9 mouse cellular contexts compared by ENCODE assay signal in the genomic region with DNA sequence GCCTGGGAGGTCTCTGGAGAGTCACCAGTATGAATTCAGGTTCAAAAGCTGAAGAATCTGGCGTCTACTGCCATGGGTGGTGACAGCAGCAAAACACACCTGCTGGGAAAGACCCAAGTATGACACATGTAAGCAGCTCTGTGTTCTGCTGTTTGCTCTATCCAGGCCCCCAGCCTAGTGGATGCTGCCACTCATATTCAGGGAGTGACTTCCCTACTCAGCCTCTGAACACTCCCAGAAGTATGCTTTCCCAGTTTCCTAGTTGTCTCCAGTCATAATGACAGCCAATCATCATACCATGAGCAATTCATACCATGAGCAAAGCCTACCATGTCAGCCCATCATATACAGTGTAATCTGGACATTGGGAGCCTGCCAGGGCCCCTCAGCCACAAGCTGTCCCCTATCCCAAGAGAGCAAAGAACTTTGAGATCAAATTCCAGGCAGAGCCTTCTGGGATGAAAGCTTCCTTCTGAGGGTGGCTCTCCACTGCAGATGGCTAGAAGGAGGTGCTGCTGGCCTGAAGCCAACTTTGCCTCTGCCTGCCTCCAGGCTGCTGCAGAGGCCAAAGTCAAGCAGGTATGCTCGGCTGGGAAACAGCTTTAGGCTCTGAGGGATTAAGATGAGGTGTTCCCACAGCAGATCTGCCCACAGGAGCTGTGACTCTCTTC. TPM values are rescaled to one million over a fixed set of nuclear protein-coding genes. Genes with fewer than 3 reads are reported as not detected.
A peak's percentile ranks its signal among the peaks of the same experiment; 100 is the strongest.
DNase-seq lines count a peak whose midpoint lies in the region; ATAC-seq and TF ChIP-seq lines count a peak whose summit lies in the region.
"Had no signal": no experiment of that assay in that cellular context is flagged by ENCODE, and none has a peak within 500 bp of the region (broad histone marks: within the 10 kb centered on the region; RNA-seq: fewer than 3 reads in every experiment).

No protein-coding gene starts in this region.

- H3K27ac ChIP-seq in liver, postnatal 0 days (ENCODE audit: low read depth) = no peak overlapping the region
- H3K27ac ChIP-seq in liver, embryonic 12.5 days = no peak overlapping the region
- H3K27ac ChIP-seq: heart, adult 2 months; macrophage had no signal

- H3K4me2 ChIP-seq in liver, postnatal 0 days (ENCODE audit: low read depth, low read length) = no peak overlapping the region
- no peak overlapping the region for H3K4me2 ChIP-seq in liver, embryonic 12.5 days

- no peak for ATAC-seq in liver, postnatal 0 days
- no peak for ATAC-seq in liver, embryonic 12.5 days

- TF ChIP-seq CTCF in liver, postnatal 0 days (IDR thresholded peaks at IDR 0.05; ENCODE audit: low read depth) = no peak

- no peaks in the 10 kb centered on the region for H3K27me3 ChIP-seq in liver, postnatal 0 days (ENCODE audit: insufficient read depth, low read length)
- H3K27me3 ChIP-seq in liver, embryonic 12.5 days (replicated peaks) = no peaks in the 10 kb centered on the region; the same call in 1 of the 2 replicates

- H3K9me3 ChIP-seq in liver, postnatal 0 days (ENCODE audit: low read length) = no peaks in the 10 kb centered on the region
- no peaks in the 10 kb centered on the region for H3K9me3 ChIP-seq in liver, embryonic 12.5 days (replicated peaks)

- no peaks in the 10 kb centered on the region for H3K4me1 ChIP-seq in liver, postnatal 0 days (ENCODE audit: insufficient read depth)
- H3K4me1 ChIP-seq in liver, embryonic 12.5 days = peaks cover 18% of the 10 kb centered on the region

- no peak overlapping the region for H3K9ac ChIP-seq in liver, postnatal 0 days (replicated peaks)
- no peak overlapping the region for H3K9ac ChIP-seq in liver, embryonic 12.5 days

- H3K4me3 ChIP-seq in liver, postnatal 0 days (ENCODE audit: low read depth, low read length) = no peak overlapping the region
- H3K4me3 ChIP-seq in liver, embryonic 12.5 days = no peak overlapping the region
- H3K4me3 ChIP-seq: heart, adult 2 months had no signal

- 50% methylated on average over 2 of the region's 2 CpGs for WGBS in liver, postnatal 0 days (ENCODE audit: insufficient replicate concordance)
- WGBS in liver, embryonic 12.5 days (ENCODE audit: insufficient replicate concordance) = 56% methylated on average over 2 of the region's 2 CpGs

- H3K36me3 ChIP-seq in liver, postnatal 0 days (replicated peaks; ENCODE audit: insufficient read depth, low read length) = no peaks in the 10 kb centered on the region
- no peaks in the 10 kb centered on the region for H3K36me3 ChIP-seq in liver, embryonic 12.5 days

- TF ChIP-seq EP300 in liver, postnatal 0 days (IDR thresholded peaks at IDR 0.05; ENCODE audit: low read depth) = no peak

- peak; percentile 19 for DNase-seq in liver, postnatal 0 days
- DNase-seq in frontal cortex, postnatal 25 days (ENCODE audit: low spot score in 2 of 2) = peak; percentile 56 to 57
- DNase-seq in left cerebral cortex, adult 11 months (ENCODE audit: low spot score) = peak; percentile 45
- peak; percentile 79 for DNase-seq in right cerebral cortex, postnatal 25 days
- no peak for DNase-seq in spleen, postnatal 10 days (ENCODE audit: low spot score in 2 of 2)
- DNase-seq in thymus, postnatal 14 days = no peak

RNA-seq across cellular contexts. Expression of gene Iqsec1, which starts 42.8 kb away (rescaled TPM):
- 4.0 and 4.2 TPM in 2 replicates for polyA plus RNA-seq in liver, postnatal 0 days (2015; fragmentation: Nextera tagmentation; extraction: Ambion mirVana)
- 3.9 and 4.4 TPM in 2 replicates for polyA plus RNA-seq in liver, embryonic 12.5 days (2016; fragmentation: Nextera tagmentation; extraction: Ambion mirVana)

Comparison
In these comparisons a context has a peak if more than half of its experiments do, and no peak if none do; other contexts are left out.
1. DNase-seq: peak in liver, postnatal 0 days (single experiment), frontal cortex, postnatal 25 days (2 of 2), left cerebral cortex, adult 11 months (single experiment) and right cerebral cortex, postnatal 25 days (single experiment); none in spleen, postnatal 10 days (0 of 2) and thymus, postnatal 14 days (single experiment).